Mouse (Mus musculus): ENCODE data around the gene Ube2s.

Gene Ube2s

DNA sequence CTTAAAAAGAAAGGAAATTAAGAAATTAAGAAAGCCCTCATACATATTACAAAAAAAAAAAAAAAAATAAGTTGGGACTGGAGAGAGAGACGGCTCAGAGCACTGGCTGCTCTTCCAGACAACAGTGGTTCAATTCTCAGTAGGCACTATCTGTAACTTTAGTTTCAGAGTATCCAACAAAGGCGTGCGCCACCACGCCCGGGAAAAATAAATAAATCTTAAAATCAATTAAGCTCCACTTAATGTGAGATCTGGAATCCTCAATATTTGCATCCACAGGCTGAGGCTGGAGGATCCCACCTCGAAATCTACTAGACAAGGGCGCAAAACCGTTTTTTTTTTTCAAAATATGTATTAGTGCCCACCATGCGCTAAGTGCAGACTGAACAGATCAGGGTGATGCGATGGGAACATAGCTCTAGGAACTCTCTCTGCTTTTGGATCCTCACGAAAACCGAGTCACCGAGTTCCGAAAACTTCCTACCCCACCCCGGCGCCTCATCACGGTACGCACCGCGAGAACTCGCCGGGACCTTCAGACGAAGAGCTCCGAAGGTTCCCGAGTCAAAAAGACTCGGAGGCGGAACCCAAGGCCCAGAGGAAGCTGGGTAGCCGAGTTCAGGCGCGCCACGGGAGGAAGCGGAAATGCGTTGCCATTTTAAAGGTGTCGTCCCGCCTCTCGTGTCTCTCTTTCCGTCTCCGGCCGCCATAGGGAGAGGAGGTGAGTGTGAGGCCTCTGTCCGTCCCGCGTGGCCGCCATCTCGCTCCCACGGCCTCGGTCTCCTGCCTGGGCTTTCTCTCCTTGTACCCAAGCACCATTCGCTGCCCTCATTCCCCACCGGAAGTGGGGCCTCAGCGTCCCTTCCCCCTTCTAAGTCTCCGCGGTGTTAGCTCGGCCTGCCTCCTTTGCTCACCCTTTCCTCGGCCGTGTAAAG, 19.8 kb downstream of the Ube2s start, which contains the start of gene Rpl28:
Rpl28 (plus strand) TSS at position 597 of the 935 bp plus-strand sequence.
- Histone ChIP-seq H3K4me3 (replicated peaks; ENCODE audit: low read length) (peak within 1 kb of the TSS; percentile 91), H3K27me3 (ENCODE audit: insufficient read depth, low read length) (no peaks in the 10 kb centered on the region), H3K36me3 (ENCODE audit: insufficient read depth, low read length) (peaks cover 47% of the 10 kb centered on the region), H3K9me3 (ENCODE audit: low read length) (no peaks in the 10 kb centered on the region), H3K4me1 (replicated peaks; ENCODE audit: low read depth, low read length) (peaks cover 55% of the 10 kb centered on the region)
- no peak for TF ChIP-seq POU5F1 (IDR thresholded peaks at IDR 0.05; ENCODE audit: borderline replicate concordance, low read length)

DNA sequence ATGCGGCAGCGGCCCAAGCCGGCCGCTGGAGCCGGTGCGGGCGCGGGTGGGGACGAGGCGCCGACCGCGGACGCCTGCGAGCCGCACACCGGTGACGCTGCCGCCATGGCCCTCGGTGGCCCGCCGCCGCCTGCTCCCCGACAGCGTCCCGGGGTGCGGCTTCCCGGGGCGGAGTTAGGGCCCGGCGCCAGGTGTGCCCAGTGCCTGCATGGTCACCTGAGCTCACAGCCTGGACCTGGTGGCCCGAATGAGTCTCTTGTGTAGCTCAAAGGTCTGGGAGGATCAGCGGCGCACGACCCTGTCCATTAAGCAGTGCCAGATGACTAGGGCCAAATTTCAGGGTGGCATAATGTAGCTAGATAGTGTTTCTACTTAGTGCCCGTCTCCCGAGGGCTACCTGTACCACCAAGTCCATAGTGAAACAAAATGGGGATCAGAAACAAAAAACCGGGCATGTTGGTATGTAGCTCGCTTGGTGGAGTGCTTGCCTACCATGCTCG, 22.9 kb downstream of the Ube2s start, which contains the start of gene Tmem238:
Tmem238 (minus strand) TSS at position 221 of the 500 bp plus-strand sequence.
- Histone ChIP-seq H3K4me3 (replicated peaks; ENCODE audit: low read length) (peak within 1 kb of the TSS; percentile 87), H3K9me3 (ENCODE audit: low read length) (no peaks in the 10 kb centered on the region), H3K36me3 (ENCODE audit: insufficient read depth, low read length) (peaks cover 42% of the 10 kb centered on the region), H3K27me3 (ENCODE audit: insufficient read depth, low read length) (peaks cover 10% of the 10 kb centered on the region), H3K4me1 (replicated peaks; ENCODE audit: low read depth, low read length) (peaks cover 41% of the 10 kb centered on the region)
- no peak for TF ChIP-seq POU5F1 (IDR thresholded peaks at IDR 0.05; ENCODE audit: borderline replicate concordance, low read length)
- TF ChIP-seq NANOG (IDR thresholded peaks at IDR 0.05; ENCODE audit: borderline replicate concordance, low read length) = no peak
- no peak for TF ChIP-seq CTCF (conservative IDR thresholded peaks at IDR 0.05; ENCODE audit: low read length)

DNA sequence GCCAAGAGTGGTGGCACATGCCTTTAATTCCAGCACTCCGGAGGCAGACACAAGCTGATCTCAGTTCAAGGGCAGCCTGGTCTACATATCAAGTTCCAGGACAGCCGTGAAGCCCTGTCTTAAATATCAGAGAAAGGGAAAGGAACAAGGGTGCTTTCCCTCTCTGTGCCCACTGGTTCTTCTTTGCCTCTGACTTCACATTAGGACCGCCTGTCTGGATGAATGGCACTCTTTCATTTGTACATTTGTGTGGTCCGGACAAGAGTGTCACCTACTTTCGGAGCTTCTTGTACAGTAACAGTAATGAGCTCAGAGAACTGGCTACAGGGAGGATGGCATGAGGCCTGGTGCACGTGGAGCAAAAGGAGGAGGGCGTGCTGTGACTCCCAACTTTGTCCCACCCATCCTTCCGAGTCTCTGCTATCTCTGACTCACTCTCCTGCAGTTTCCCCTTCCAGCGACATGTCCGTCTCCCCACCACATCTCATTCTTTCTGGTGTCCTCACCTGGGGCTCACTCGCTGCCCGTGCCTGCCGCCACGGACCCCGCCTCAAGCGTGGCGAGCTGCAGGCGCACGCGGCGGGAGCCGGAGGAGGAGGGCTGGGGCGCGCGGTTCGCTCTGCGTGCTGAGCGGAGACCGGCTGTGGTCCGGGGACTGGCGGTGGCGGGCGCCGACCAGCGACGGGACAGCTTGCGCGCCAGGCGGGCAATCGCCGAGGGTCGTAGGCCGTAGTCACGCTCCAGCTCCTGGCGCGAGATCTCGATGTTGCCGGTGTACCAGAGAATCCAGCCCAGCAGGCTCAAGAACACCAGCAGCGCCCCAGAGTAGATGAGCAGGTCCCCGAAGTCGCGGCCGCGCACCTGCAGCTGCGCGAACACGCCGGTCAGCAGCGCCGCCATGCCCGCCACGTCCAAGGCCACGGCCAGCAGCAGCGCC, 23.6 kb downstream of the Ube2s start:
- peaks cover 17% of the 10 kb centered on the region for H3K27me3 ChIP-seq (ENCODE audit: insufficient read depth, low read length)
- H3K4me3 ChIP-seq (replicated peaks; ENCODE audit: low read length) = peak overlapping the region; percentile 87

DNA sequence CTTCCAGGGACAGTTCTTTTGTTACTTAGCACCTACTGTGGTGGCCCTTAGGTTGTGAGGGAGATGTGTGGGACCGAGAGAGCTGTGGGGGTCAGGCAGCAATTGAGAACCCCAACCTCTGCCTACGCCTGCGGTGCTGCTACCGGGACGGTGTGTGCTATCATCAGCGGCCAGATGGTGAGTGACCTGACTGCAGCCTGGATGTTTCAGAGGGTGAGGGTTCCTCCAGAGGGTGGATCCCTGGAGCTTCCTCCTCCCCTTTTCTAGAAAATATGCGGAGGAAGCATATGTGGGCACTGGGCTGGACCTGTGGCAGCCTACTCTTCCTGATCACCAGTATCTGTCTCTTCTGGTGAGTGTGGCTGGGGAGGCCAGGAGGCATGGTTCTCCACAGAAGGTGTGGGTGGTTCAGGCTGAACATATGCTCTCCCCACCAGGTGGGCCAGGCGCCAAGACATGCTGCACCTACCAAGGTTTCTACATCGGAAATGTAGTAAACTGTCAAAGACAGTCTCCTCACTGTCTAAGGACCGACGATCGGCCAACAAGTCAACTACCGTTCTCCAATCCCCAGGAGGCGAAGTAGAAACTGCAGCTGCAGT, 28.6 kb downstream of the Ube2s start:
- no peak overlapping the region for H3K4me3 ChIP-seq (replicated peaks; ENCODE audit: low read length)
- H3K9me3 ChIP-seq (ENCODE audit: low read length) = no peaks in the 10 kb centered on the region
- peaks cover 66% of the 10 kb centered on the region for H3K27me3 ChIP-seq (ENCODE audit: insufficient read depth, low read length)
- TF ChIP-seq POU5F1 (IDR thresholded peaks at IDR 0.05; ENCODE audit: borderline replicate concordance, low read length) = no peak
- no peak for TF ChIP-seq CTCF (conservative IDR thresholded peaks at IDR 0.05; ENCODE audit: low read length)
- no peak for TF ChIP-seq NANOG (IDR thresholded peaks at IDR 0.05; ENCODE audit: borderline replicate concordance, low read length)
- peaks cover 37% of the 10 kb centered on the region for H3K36me3 ChIP-seq (ENCODE audit: insufficient read depth, low read length)
- peaks cover 41% of the 10 kb centered on the region for H3K4me1 ChIP-seq (replicated peaks; ENCODE audit: low read depth, low read length)

More for the DNA sequence above, 23.6 kb downstream of the Ube2s start:
- H3K9me3 ChIP-seq (ENCODE audit: low read length) = no peaks in the 10 kb centered on the region
- TF ChIP-seq CTCF (conservative IDR thresholded peaks at IDR 0.05; ENCODE audit: low read length) = no peak
- no peak for TF ChIP-seq POU5F1 (IDR thresholded peaks at IDR 0.05; ENCODE audit: borderline replicate concordance, low read length)
- TF ChIP-seq NANOG (IDR thresholded peaks at IDR 0.05; ENCODE audit: borderline replicate concordance, low read length) = no peak
- H3K4me1 ChIP-seq (replicated peaks; ENCODE audit: low read depth, low read length) = peaks cover 41% of the 10 kb centered on the region
- peaks cover 42% of the 10 kb centered on the region for H3K36me3 ChIP-seq (ENCODE audit: insufficient read depth, low read length)

DNA sequence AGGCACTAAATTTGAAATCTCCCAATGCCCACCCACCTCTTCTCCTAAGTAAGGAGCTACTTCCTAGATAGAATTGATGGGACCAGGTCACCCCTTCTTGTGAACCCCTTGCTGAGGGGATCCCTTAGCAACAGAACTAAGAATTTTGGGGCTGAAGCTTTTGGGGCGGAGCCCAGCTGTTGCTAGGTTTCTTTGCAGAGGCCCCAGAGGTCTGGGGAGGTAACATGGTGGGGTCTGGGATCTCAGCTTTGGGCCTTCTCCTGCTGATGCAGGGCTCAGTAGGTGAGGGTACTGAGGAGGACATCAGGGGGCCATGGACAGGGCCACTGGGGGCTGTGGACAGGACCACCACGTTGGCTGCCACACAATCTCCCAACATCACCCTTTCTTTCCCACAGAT, 29.6 kb downstream of the Ube2s start, which contains the start of the genes Il11 and Tmem190:
Il11 (minus strand) TSS at position 101 of the 400 bp plus-strand sequence.
Tmem190 (plus strand) TSS at position 179 of the 400 bp plus-strand sequence.
- TF ChIP-seq CTCF (conservative IDR thresholded peaks at IDR 0.05; ENCODE audit: low read length) = no peak
- TF ChIP-seq NANOG (IDR thresholded peaks at IDR 0.05; ENCODE audit: borderline replicate concordance, low read length) = no peak
- TF ChIP-seq POU5F1 (IDR thresholded peaks at IDR 0.05; ENCODE audit: borderline replicate concordance, low read length) = no peak
- Histone ChIP-seq H3K4me1 (replicated peaks; ENCODE audit: low read depth, low read length) (peaks cover 41% of the 10 kb centered on the region), H3K27me3 (ENCODE audit: insufficient read depth, low read length) (peaks cover 75% of the 10 kb centered on the region), H3K36me3 (ENCODE audit: insufficient read depth, low read length) (peaks cover 37% of the 10 kb centered on the region), H3K4me3 (replicated peaks; ENCODE audit: low read length) (no peak within 1 kb of the TSS), H3K9me3 (ENCODE audit: low read length) (no peaks in the 10 kb centered on the region)

DNA sequence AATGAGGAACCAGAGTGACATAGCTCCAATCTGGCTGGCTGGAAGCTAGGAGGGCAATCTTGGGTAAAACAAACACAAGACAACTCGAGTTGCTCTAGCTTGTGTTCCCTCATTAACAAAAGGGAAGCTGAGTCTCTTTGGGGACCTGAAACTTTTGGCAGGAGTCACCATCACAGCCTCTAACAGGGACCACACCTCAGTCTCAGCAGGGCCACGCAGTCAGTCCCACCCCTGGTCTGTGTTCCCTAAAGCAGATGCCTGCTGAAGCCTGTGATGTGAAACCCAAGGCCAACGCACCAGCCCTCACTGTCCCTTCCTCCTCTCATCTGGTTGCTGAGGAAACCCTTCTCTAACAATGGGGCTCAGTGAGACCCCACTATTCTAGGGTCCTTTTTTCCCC, 30.3 kb downstream of the Ube2s start:
- Histone ChIP-seq H3K36me3 (ENCODE audit: insufficient read depth, low read length) (peaks cover 34% of the 10 kb centered on the region), H3K27me3 (ENCODE audit: insufficient read depth, low read length) (peaks cover 80% of the 10 kb centered on the region), H3K4me3 (replicated peaks; ENCODE audit: low read length) (no peak overlapping the region), H3K9me3 (ENCODE audit: low read length) (no peaks in the 10 kb centered on the region), H3K4me1 (replicated peaks; ENCODE audit: low read depth, low read length) (peaks cover 41% of the 10 kb centered on the region)
- TF ChIP-seq NANOG (IDR thresholded peaks at IDR 0.05; ENCODE audit: borderline replicate concordance, low read length) = no peak
- TF ChIP-seq POU5F1 (IDR thresholded peaks at IDR 0.05; ENCODE audit: borderline replicate concordance, low read length) = no peak
- TF ChIP-seq CTCF (conservative IDR thresholded peaks at IDR 0.05; ENCODE audit: low read length) = no peak

DNA sequence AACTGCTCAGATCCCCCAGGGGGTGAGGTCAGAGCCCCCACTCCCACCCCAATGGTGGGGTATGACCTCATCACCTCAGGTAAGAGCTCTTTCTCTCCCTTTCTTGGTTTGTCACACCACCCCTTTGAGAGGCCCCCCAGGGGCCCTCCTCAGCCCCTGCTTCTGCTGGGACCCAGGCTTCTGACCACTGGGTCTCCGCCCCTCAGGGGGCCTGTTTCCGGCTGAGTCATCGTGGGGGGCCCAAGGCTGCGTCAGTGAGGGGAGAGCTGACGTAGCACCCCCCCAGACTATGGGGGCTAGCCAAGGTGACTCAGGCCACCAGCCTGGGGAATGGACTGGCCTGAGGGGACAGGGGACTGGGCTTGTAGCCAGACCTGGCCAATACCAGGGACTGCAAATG, 32.5 kb downstream of the Ube2s start:
- Histone ChIP-seq H3K27me3 (ENCODE audit: insufficient read depth, low read length) (peaks cover 96% of the 10 kb centered on the region), H3K4me1 (replicated peaks; ENCODE audit: low read depth, low read length) (peaks cover 52% of the 10 kb centered on the region), H3K4me3 (replicated peaks; ENCODE audit: low read length) (no peak overlapping the region), H3K9me3 (ENCODE audit: low read length) (no peaks in the 10 kb centered on the region), H3K36me3 (ENCODE audit: insufficient read depth, low read length) (peaks cover 15% of the 10 kb centered on the region)
- TF ChIP-seq NANOG (IDR thresholded peaks at IDR 0.05; ENCODE audit: borderline replicate concordance, low read length) = no peak
- no peak for TF ChIP-seq POU5F1 (IDR thresholded peaks at IDR 0.05; ENCODE audit: borderline replicate concordance, low read length)
- TF ChIP-seq CTCF (conservative IDR thresholded peaks at IDR 0.05; ENCODE audit: low read length) = no peak

Data from E14TG2a.4 (cell line).